Mouse (Mus musculus) urinary bladder, postnatal 0 days (tissue): Measurements from ENCODE around the gene Enpp7. TPM values are rescaled to one million over a fixed set of nuclear protein-coding genes. Genes with fewer than 3 reads are reported as not detected.

Experiments
- polyA plus RNA-seq: library from polyadenylated mRNA; unstranded; fragments of >200 nt; fragmentation: Nextera tagmentation; extraction: Ambion mirVana; gene quantifications from 2 replicates; pipeline ENCODE4 v1.2.1, GENCODE M21; 2015

The Enpp7 gene
- not detected in 2 replicates for polyA plus RNA-seq

GRCm38 (mm10) chr11:118987999-118988398, at the start of gene Enpp7:
TSS of gene Enpp7 (plus strand) at chr11:118988188.

GRCm38 (mm10) chr11:119022895-119023615, 35.1 kb downstream of the Enpp7 start, which contains the start of gene Cbx2:
TSS of gene Cbx2 (plus strand) at chr11:119022962.

GRCm38 (mm10) chr11:119040600-119041324, 52.8 kb downstream of the Enpp7 start, which contains the start of gene Cbx8:
TSS of gene Cbx8 (minus strand) at chr11:119040969.

Other genes with a start within 250 kb of the Enpp7 start
- 44.8 and 48.3 TPM in 2 replicates for gene Rbfox3, start 76.6 kb upstream of the Enpp7 start, polyA plus RNA-seq
- 3.8 and 4.2 TPM in 2 replicates for gene Cbx2, start 34.8 kb downstream of the Enpp7 start, polyA plus RNA-seq
- gene Cbx8, start 52.8 kb downstream of the Enpp7 start, polyA plus RNA-seq, result 5.7 and 6.7 TPM in 2 replicates
- 10.1 and 11.0 TPM in 2 replicates for gene Cbx4, start 98.0 kb downstream of the Enpp7 start, polyA plus RNA-seq
- gene Tbc1d16, start 240.3 kb downstream of the Enpp7 start, polyA plus RNA-seq, result 4.2 and 5.2 TPM in 2 replicates
- 0.54 and 0.83 TPM in 2 replicates for gene Ccdc40, start 240.4 kb downstream of the Enpp7 start, polyA plus RNA-seq